ENCODE assay signal across 13 mouse cellular contexts in genomic region chr3:156410126-156410525, GRCm38 (mm10).
"Had no signal": no experiment of that assay in that cellular context is flagged by ENCODE, and none has a peak within 500 bp of the region (broad histone marks: within the 10 kb centered on the region; RNA-seq: fewer than 3 reads in every experiment).

No protein-coding gene starts in this region.

- H3K4me2 ChIP-seq: limb, embryonic 13.5 days; liver, embryonic 15.5 days; neural tube, embryonic 12.5 days had no signal

- H3K9ac ChIP-seq: limb, embryonic 13.5 days; liver, embryonic 15.5 days; neural tube, embryonic 12.5 days had no signal

- H3K27ac ChIP-seq: limb, embryonic 13.5 days; liver, embryonic 15.5 days; macrophage; neural tube, embryonic 12.5 days had no signal

- H3K36me3 ChIP-seq: limb, embryonic 13.5 days; liver, embryonic 15.5 days; neural tube, embryonic 12.5 days had no signal

- H3K27me3 ChIP-seq: limb, embryonic 13.5 days; liver, embryonic 15.5 days; neural tube, embryonic 12.5 days had no signal

- H3K4me1 ChIP-seq: limb, embryonic 13.5 days; liver, embryonic 15.5 days; neural tube, embryonic 12.5 days had no signal

- H3K9me3 ChIP-seq: limb, embryonic 13.5 days; liver, embryonic 15.5 days; neural tube, embryonic 12.5 days had no signal

- DNase-seq: kidney, adult 18-20 months; kidney, postnatal 14 days; left cerebral cortex, postnatal 4 days; lung, adult 2 months; lung, postnatal 10 days; midbrain, embryonic 14.5 days; thymus, adult 18-20 months; thymus, postnatal 25 days had no signal

- H3K4me3 ChIP-seq: limb, embryonic 13.5 days; liver, embryonic 15.5 days; myocyte; neural tube, embryonic 12.5 days had no signal
